Mouse (Mus musculus) liver, adult (tissue): Measurements from ENCODE around the gene Msi2.

ENCODE experiments used
- GATA4 ChIP-seq: IDR thresholded peaks from 2 replicates; pipeline ENCODE4 v1.6.1; 2014; ENCODE audit warnings: mild to moderate bottlenecking, low read length; ENCODE audit not compliant: insufficient replicate concordance

Gene Msi2

GRCm38 (mm10) chr11:88668345-88668744, 50.0 kb downstream of the Msi2 start:
- no peak for TF ChIP-seq GATA4

- no peak for TF ChIP-seq GATA4
Observed at GRCm38 (mm10) chr11:88665799-88666198, 52.5 kb downstream of the Msi2 start.

- TF ChIP-seq GATA4: no peak
Observed at GRCm38 (mm10) chr11:88661444-88662180, 56.7 kb downstream of the Msi2 start.

GRCm38 (mm10) chr11:88660404-88660803, 57.9 kb downstream of the Msi2 start:
- TF ChIP-seq GATA4: no peak

GRCm38 (mm10) chr11:88658926-88659325, 59.4 kb downstream of the Msi2 start:
- no peak for TF ChIP-seq GATA4

GRCm38 (mm10) chr11:88655786-88656185, 62.5 kb downstream of the Msi2 start:
- TF ChIP-seq GATA4: no peak

- TF ChIP-seq GATA4: no peak
Observed at GRCm38 (mm10) chr11:88655214-88655566, 63.1 kb downstream of the Msi2 start.

GRCm38 (mm10) chr11:88654391-88655213, 63.7 kb downstream of the Msi2 start:
- TF ChIP-seq GATA4: no peak

GRCm38 (mm10) chr11:88650275-88650674, 68.0 kb downstream of the Msi2 start:
- no peak for TF ChIP-seq GATA4

GRCm38 (mm10) chr11:88649009-88649408, 69.3 kb downstream of the Msi2 start:
- TF ChIP-seq GATA4: no peak

GRCm38 (mm10) chr11:88648407-88648806, 69.9 kb downstream of the Msi2 start:
- TF ChIP-seq GATA4: no peak

GRCm38 (mm10) chr11:88646493-88646892, 71.8 kb downstream of the Msi2 start:
- TF ChIP-seq GATA4: no peak

- TF ChIP-seq GATA4: no peak
Observed at GRCm38 (mm10) chr11:88645821-88646220, 72.5 kb downstream of the Msi2 start.

GRCm38 (mm10) chr11:88644719-88645118, 73.6 kb downstream of the Msi2 start:
- TF ChIP-seq GATA4: no peak

- no peak for TF ChIP-seq GATA4
Observed at GRCm38 (mm10) chr11:88639862-88640261, 78.5 kb downstream of the Msi2 start.

- TF ChIP-seq GATA4: no peak
Observed at GRCm38 (mm10) chr11:88638936-88639542, 79.3 kb downstream of the Msi2 start.
